ENCODE assay signal across 8 mouse cellular contexts in the genomic region with DNA sequence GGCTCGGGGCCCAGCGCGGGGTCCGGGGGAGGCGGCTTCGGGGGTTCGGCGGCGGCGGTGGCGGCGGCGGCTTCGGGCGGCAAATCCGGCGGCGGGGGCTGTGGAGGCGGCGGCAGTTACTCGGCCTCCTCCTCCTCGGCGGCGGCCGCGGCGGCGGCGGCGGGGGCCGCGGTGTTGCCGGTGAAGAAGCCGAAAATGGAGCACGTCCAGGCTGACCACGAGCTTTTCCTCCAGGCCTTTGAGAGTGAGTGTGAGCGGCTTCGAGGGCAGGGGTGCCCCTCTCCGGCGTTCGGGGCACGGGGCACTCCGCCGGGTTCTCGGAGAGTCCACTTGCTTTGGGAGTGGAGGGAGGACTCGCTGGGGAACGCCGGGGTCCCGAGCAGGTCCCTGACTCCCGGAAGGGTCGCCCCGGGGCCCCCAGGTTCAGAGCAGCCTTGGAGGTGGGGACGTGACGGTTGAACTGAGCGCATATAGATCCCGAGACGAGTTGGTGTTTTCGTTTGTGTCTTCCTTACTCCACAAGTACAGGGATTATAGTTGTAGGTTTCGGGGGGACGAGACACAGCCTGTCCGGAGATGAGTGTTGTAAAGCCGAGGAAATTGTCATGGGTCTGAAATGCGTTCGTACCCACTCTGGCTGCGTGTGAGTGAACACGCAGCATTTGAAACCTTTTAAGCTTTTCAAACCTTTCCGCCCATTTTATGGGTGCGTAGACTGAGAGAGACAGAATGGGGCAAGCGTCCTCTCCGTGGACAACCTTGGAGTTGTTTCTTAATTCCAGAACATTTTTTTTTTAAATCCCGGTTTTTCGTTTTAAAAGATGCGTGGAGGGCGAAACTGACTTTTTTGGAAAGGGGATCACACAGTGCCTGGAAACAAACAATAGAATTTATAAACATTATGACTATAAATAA. TPM values are rescaled to one million over a fixed set of nuclear protein-coding genes. Genes with fewer than 3 reads are reported as not detected.
DNase-seq lines count a peak whose midpoint lies in the region; ATAC-seq and TF ChIP-seq lines count a peak whose summit lies in the region.

No protein-coding gene starts in this region.

- no peaks in the 10 kb centered on the region; the same call in 1 of the 2 replicates for H3K36me3 ChIP-seq in spleen, adult 2 months (ENCODE audit: control insufficient read depth, insufficient read depth, low read length)
- H3K36me3 ChIP-seq in forebrain, embryonic 16.5 days (ENCODE audit: control insufficient read depth, insufficient read depth), result peaks cover 4% of the 10 kb centered on the region; the same call in 1 of the 2 replicates
- peaks cover 16% of the 10 kb centered on the region for H3K36me3 ChIP-seq in limb, embryonic 13.5 days
- peaks cover 10% of the 10 kb centered on the region for H3K36me3 ChIP-seq in myocyte (ENCODE audit: control insufficient read depth, insufficient read depth)

- peak overlapping the region; percentile 12 for H3ac ChIP-seq in myocyte (ENCODE audit: control insufficient read depth, insufficient read length)

- H3K4me3 ChIP-seq in spleen, adult 2 months (ENCODE audit: extremely low read depth, insufficient read depth, insufficient read length), result peak overlapping the region; percentile 100
- H3K4me3 ChIP-seq in forebrain, embryonic 16.5 days (replicated peaks; ENCODE audit: low read length), result peak overlapping the region; percentile 98
- peak overlapping the region; percentile 70 for H3K4me3 ChIP-seq in limb, embryonic 13.5 days
- peak overlapping the region; percentile 80 for H3K4me3 ChIP-seq in myocyte

- WGBS in spleen, adult 2 months, result 1% methylated on average over 69 of the region's 74 CpGs
- WGBS in forebrain, embryonic 16.5 days, result 1% methylated on average over 46 of the region's 74 CpGs
- WGBS in limb, embryonic 13.5 days, result under 1% methylated on average over 56 of the region's 74 CpGs

- TF ChIP-seq POLR2A in spleen, adult 2 months (IDR thresholded peaks at IDR 0.05; ENCODE audit: low read depth, low read length), result no peak
- TF ChIP-seq POLR2A in myocyte (IDR thresholded peaks at IDR 0.05; ENCODE audit: insufficient read length, low read depth), result no peak

- H3K79me2 ChIP-seq in myocyte (ENCODE audit: control insufficient read depth, insufficient read depth), result peaks cover 31% of the 10 kb centered on the region

- 0 out of 2 replicates have a peak, but pooled peaks have one; percentile 45 for ATAC-seq in cerebellum, adult (ENCODE audit: insufficient number of reproducible peaks, low FRiP score, low TSS enrichment)
- ATAC-seq in forebrain, embryonic 16.5 days, result peak; percentile 34
- ATAC-seq in limb, embryonic 13.5 days (ENCODE audit: low FRiP score, low read depth), result peak; percentile 48; the same call in 1 of the 2 replicates

- H3K27ac ChIP-seq in spleen, adult 2 months (ENCODE audit: insufficient read depth, low read length), result peak overlapping the region; percentile 78
- peak overlapping the region; percentile 99 for H3K27ac ChIP-seq in forebrain, embryonic 16.5 days (ENCODE audit: low read length)
- peak overlapping the region; percentile 99 for H3K27ac ChIP-seq in limb, embryonic 13.5 days

- H3K27me3 ChIP-seq in spleen, adult 2 months (ENCODE audit: control insufficient read depth, insufficient read depth, low read length), result peaks cover 3% of the 10 kb centered on the region; the same call in 1 of the 2 replicates
- no peaks in the 10 kb centered on the region for H3K27me3 ChIP-seq in forebrain, embryonic 16.5 days (replicated peaks; ENCODE audit: control insufficient read depth, insufficient read depth, low read length)
- no peaks in the 10 kb centered on the region for H3K27me3 ChIP-seq in limb, embryonic 13.5 days
- H3K27me3 ChIP-seq in myocyte (ENCODE audit: control insufficient read depth, insufficient read depth, insufficient read length), result no peaks in the 10 kb centered on the region

- H3K9ac ChIP-seq in forebrain, embryonic 16.5 days (replicated peaks; ENCODE audit: low read depth, low read length), result peak overlapping the region; percentile 91
- H3K9ac ChIP-seq in limb, embryonic 13.5 days, result peak overlapping the region; percentile 90

- no peaks in the 10 kb centered on the region for H3K9me3 ChIP-seq in forebrain, embryonic 16.5 days (ENCODE audit: control insufficient read depth, low read length)
- H3K9me3 ChIP-seq in limb, embryonic 13.5 days, result no peaks in the 10 kb centered on the region

- no peaks in the 10 kb centered on the region for H3K4me1 ChIP-seq in spleen, adult 2 months (ENCODE audit: control insufficient read depth, insufficient read depth, insufficient read length)
- peaks cover 7% of the 10 kb centered on the region for H3K4me1 ChIP-seq in forebrain, embryonic 16.5 days (replicated peaks; ENCODE audit: control insufficient read depth, insufficient read depth, low read length)
- 0 out of 2 replicates have a peak, but pooled peaks cover 3% of the 10 kb centered on the region for H3K4me1 ChIP-seq in limb, embryonic 13.5 days

- no peak for DNase-seq in cerebellum, adult 9-10 months
- DNase-seq in spleen, adult 2 months (ENCODE audit: low read depth in 1 of 2, low spot score in 2 of 2), result no peak
- no peak for DNase-seq in spleen, postnatal 36 days (ENCODE audit: low spot score in 2 of 2)
- DNase-seq in right cerebral cortex, postnatal 36 days (ENCODE audit: low spot score in 2 of 2), result no peak

- no peak for TF ChIP-seq CTCF in spleen, adult 2 months (IDR thresholded peaks at IDR 0.05; ENCODE audit: extremely low read depth, insufficient read depth, insufficient read length, insufficient replicate concordance)

- peak overlapping the region; percentile 79 for H3K4me2 ChIP-seq in forebrain, embryonic 16.5 days (ENCODE audit: low read length)
- peak overlapping the region; percentile 68 for H3K4me2 ChIP-seq in limb, embryonic 13.5 days (replicated peaks)
- peak overlapping the region; percentile 70 for H3K4me2 ChIP-seq in myocyte (ENCODE audit: low read depth)

TF ChIP-seq in myocyte, 11 proteins besides CTCF, POLR2A, EP300 and RAD21:
- TF ChIP-seq MAX (IDR thresholded peaks at IDR 0.05; ENCODE audit: low read depth) (no peak), TCF3 (IDR thresholded peaks at IDR 0.05; ENCODE audit: insufficient read length, low read depth) (no peak), CEBPB (IDR thresholded peaks at IDR 0.05; ENCODE audit: insufficient read depth, poor library complexity, severe bottlenecking) (no peak), E2F4 (IDR thresholded peaks at IDR 0.05; ENCODE audit: insufficient read depth) (no peak), MYOG (IDR thresholded peaks at IDR 0.05; ENCODE audit: control insufficient read depth in 1 of 3, insufficient read depth in 1 of 3, insufficient read length in 2 of 3, low read depth in 2 of 3) (no peak), POLR2AphosphoS2 (IDR thresholded peaks at IDR 0.05; ENCODE audit: insufficient read length, low read depth) (no peak), REST (IDR thresholded peaks at IDR 0.05; ENCODE audit: insufficient read depth, insufficient read length) (no peak), TCF12 (IDR thresholded peaks at IDR 0.05; ENCODE audit: insufficient read depth, poor library complexity, severe bottlenecking) (no peak), USF1 (IDR thresholded peaks at IDR 0.05; ENCODE audit: low read depth) (no peak), SRF (IDR thresholded peaks at IDR 0.05; ENCODE audit: control insufficient read depth, insufficient read length, low read depth) (no peak), MYOD1 (IDR thresholded peaks at IDR 0.05; ENCODE audit: control insufficient read depth in 1 of 3, insufficient read length in 2 of 3, low read depth in 2 of 3) (no peak)

RNA-seq across cellular contexts. Expression of a gene that starts 0.7 kb away (rescaled TPM):
- polyA plus RNA-seq in spleen, adult 2 months (2012; rRNA removed), result 3.6 and 4.7 TPM in 2 replicates
- polyA plus RNA-seq in forebrain, embryonic 16.5 days (2015; fragmentation: Nextera tagmentation; extraction: Ambion mirVana), result 17.5 and 19.2 TPM in 2 replicates
- polyA plus RNA-seq in limb, embryonic 13.5 days (2015; fragmentation: Nextera tagmentation; extraction: Ambion mirVana), result 24.5 and 24.9 TPM in 2 replicates
- 8.3 TPM for polyA plus RNA-seq in myocyte (2012; fragmentation: generic; extraction: Trizol)

RNA-seq across cellular contexts. Expression of a gene that starts 31.4 kb away (rescaled TPM):
- polyA plus RNA-seq in spleen, adult 2 months (2012; rRNA removed), result 2.6 and 2.7 TPM in 2 replicates
- polyA plus RNA-seq in forebrain, embryonic 16.5 days (2015; fragmentation: Nextera tagmentation; extraction: Ambion mirVana), result 49.8 and 57.3 TPM in 2 replicates
- polyA plus RNA-seq in limb, embryonic 13.5 days (2015; fragmentation: Nextera tagmentation; extraction: Ambion mirVana), result 57.9 and 64.0 TPM in 2 replicates
- 17.5 TPM for polyA plus RNA-seq in myocyte (2012; fragmentation: generic; extraction: Trizol)
